Mouse (Mus musculus) left cerebral cortex, adult 18-20 months (tissue): ENCODE measurements around the gene Trip11. TPM values are rescaled to one million over a fixed set of nuclear protein-coding genes. Genes with fewer than 3 reads are reported as not detected.
"Not testable (repeated sequence)": the region's sequence is repeated elsewhere in the genome, so short reads cannot be mapped to it uniquely, and the experiment has no call there.

ENCODE experiments used
- DNase-seq, 2 experiments: peaks; one replicate each; pipeline ENCODE4 v3.0.0; 2021 to 2022; ENCODE audit warnings: low spot score in 2 of 2, mixed read lengths in 1 of 2
- long read RNA-seq, 2 experiments: library from polyadenylated mRNA; stranded (forward); transcript quantifications; one replicate each; pipeline ENCODE4 v2.0.0; 2021
- total RNA-seq, 2 experiments: library from RNA; stranded (reverse); gene quantifications; 2 replicates each; pipeline ENCODE4 v1.2.3; 2021

Trip11 gene
- total RNA-seq, result 10 to 100 TPM; 28.1 to 30.1 TPM
- long read RNA-seq, experiment 1, full-length matches to known transcripts, result 2 of 4 reads
- long read RNA-seq, experiment 1, partial matches to known transcripts, result 0 of 4 reads
- long read RNA-seq, experiment 1, other reads (novel, unspliced or antisense), result 2 of 4 reads
- long read RNA-seq, experiment 2, full-length matches to known transcripts, result 2 of 5 reads
- long read RNA-seq, experiment 2, partial matches to known transcripts, result 1 of 5 reads
- long read RNA-seq, experiment 2, other reads (novel, unspliced or antisense), result 2 of 5 reads

DNA sequence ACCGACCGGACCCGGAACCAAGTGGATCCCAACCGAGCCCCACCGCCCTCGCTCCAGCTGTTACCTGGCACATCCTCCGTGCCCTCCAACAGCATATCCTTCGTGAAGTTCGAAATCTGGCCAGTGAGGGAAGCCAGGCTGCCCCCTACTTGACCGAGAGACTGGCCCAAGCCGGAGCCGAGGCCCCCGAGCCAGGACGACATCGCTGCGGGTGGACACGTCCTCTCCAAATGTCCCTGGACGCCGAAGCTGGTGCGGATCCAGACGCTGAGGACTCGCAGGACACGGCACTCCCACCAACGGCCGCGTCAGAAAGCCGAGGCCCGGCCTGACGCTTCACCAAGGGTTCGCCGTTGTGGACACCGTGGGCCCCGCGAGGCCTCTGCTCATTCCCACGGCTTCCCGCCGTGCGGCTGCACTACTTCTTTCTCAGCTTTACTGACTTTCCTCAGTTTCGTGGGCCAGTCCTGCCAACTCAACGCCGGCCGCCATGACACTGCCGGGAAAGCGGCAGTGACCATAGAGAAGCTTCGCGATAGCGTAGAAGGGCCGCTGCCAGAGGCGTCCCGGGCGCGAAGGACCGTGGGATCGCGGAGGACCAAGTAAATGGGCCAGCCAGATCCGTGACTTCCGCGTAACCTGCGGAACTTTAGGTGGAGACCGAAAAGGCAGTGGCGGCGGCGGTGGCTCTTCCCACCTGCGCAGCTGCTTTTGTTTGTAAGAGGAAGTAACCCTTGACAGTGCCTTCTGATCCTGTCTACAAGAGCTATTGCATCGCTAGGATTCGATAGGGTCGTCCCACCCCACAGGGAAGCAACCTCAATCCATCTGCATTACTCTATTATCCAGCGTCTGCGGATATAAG is at the start of gene Trip11:
Gene Trip11 (minus strand): TSS at position 642 of the 865 bp plus-strand sequence.
- DNase-seq, result peak; percentile 93 to 94

DNA sequence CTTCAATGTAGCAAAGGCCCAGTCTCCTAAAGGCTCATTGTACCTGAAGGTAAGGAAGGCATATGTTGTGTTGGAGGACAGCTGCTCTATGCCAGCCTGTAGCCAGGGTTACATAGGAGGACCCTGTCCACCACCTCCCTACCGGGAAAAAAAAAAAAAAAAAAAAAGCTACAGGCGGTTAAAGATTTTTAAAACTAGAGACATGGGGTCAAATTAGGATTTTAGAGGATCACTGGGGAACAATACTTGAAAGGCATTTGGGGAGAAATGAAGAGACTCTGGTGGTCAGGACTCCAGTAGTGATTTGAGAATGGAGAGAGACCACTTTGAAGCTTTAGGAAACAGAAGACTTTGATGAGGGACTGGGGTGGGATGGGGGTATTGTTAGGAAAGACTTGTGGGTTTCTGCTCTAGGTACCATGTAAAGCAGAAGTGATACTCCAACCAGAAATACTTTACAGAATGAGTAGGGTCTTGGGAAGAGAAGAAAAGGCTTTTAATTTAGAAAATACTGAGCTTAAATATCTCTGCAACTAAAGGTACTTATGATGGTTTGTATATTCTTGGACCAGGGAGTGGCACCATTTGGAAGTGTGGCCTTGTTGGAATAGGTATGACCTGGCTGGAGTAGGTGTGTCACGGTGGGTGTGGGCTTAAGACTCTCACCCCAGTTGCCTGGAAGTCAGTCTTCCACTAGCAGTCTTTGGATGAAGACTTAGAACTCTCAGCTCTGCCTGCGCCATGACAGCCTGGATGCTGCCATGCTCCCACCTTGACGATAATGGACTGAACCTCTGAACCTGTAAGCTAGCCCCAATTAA is 46.1 kb upstream of the Trip11 start:
- DNase-seq, result not testable (repeated sequence)

DNA sequence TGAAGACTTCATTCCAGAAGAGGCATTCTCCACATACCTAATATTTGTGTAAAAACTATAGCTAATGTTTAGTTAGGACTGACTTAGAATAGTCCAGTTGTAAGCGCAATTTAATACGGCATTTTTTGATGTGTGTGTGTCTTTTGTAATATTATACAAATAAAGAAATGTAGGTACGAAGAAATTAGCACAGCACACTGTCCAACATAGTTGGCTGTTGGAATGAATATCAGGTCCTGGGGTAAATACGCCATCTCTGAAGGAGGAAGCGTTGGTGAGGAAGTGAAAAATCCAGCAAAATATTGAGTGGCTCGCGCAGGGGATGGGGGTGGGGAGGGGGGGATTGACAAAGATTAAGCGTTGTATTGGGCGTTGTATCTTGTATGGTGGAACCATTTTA is 45.5 kb upstream of the Trip11 start:
- no peak for DNase-seq

GRCm38 (mm10) chr12:101957942-101958544 is 45.0 kb upstream of the Trip11 start, which contains the start of gene Atxn3:
Gene Atxn3 (minus strand): TSS chr12:101958246.
- peak; percentile 98 for DNase-seq

DNA sequence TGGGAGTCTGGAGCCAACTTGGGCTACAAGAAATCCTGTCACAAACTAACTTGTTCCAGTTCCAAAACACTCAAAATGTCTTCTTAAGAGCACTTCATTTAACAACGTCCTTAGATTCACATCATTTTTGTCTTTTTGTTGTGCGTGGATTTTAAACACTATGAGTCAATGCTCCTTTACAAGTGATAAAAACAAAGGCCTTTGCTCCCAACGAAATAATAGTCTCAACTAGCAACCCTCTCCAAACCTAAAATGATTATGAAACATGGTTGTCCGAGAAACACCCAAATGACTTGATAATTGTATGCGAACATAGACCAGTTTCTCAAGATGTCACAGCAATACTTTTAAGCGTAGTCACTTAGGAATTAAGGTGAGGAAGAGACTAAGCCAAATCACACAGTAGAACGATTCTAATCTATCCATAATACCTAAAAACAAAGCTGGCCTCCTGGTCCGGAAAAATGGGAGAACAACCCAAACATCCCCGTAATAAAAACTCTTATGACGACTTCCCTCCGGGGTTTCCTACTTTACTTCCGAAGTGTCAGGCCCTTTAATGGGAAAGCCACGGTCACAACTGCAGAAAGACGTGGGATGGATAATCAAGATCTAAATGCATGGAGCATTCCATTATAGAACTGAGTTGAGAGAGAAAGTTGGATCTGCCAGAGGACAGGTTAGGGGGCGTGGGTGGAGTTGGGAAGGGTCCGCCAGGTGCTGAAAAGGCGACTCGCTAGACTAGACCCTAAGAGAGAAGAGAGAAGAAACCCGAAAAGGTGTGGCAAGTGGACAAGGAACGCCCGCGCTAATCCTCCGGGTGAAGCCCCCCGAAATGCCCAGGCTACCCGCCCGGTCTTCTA is 44.2 kb upstream of the Trip11 start:
- no peak for DNase-seq

DNA sequence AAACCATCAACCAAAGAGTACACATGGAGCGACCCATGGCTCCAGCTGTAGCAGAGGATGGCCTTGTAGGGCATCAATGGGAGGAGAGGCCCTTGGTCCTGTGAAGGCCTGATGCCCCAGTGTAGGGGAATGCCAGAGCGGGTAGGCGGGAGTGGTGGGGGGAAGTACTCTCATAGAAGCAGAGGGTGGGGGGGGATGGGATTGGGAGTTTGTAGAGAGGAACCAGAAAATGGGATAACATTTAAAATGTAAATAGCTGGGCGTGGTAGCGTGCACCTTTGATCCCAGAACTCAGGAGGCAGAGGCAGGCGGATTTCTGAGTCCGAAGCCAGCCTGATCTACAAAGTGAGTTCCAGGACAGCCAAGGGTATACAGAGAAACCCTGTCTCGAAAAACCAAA is 42.8 kb upstream of the Trip11 start:
- DNase-seq, result not testable (repeated sequence)

DNA sequence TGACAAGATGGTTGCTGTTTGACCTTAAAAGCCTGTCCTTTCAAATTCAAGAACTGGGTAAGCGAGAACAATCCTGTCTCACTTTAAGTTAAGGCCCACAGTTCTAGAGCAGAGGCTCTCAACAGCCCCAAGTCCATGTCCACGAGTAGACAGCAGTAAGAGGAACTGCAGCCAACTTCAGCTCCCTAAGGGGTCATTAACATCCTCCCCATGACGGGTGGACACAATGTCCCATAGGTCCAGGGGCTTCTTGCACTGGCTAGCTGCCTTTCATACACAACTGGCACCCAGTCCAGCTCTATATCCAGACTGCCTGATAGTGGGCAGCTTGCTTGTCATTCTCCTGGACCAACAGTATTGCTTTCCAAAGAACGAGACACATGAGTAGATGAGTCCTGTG is 35.7 kb upstream of the Trip11 start:
- DNase-seq, result no peak

DNA sequence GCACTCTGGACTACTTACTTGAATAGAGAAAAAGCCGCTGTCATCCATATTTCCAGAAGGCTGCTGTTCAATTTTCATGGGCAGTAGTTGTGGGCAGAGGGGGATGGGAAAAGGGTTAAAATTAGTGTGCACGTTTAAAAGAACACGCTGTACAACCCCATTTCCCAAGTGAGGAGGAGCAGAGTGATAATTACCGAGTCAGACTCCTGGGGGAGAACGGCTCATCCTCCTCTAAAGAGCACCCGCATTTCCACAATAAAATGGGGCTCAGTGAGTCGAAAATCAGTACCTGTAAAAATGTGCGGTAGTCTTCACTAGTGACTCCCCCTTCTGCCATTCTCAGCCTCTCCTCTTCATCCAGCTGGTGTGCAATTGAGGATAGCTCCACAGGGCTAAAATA is 34.9 kb upstream of the Trip11 start:
- peak in 1 of 2 experiments; percentile 18 for DNase-seq

GRCm38 (mm10) chr12:101937572-101937971 is 24.5 kb upstream of the Trip11 start:
- DNase-seq, result no peak

DNA sequence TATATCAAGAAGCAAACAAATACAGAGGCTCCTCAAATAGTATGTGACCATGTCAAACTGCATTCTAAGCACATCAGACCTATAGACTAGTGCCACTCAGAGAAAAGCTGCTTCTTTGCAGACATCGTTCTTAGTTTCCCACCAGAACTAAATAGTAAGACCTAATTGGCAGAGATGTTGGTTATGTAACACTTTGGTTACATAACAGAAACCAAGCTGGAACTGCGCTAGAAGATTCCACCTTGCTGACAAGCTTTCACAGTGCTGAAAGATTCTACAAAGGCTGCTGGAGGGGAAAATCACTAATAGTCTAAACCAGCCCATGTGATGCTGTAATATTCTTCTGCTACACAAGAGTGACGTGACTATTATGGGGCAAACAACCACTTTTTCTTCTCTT is 22.2 kb upstream of the Trip11 start:
- no peak for DNase-seq

DNA sequence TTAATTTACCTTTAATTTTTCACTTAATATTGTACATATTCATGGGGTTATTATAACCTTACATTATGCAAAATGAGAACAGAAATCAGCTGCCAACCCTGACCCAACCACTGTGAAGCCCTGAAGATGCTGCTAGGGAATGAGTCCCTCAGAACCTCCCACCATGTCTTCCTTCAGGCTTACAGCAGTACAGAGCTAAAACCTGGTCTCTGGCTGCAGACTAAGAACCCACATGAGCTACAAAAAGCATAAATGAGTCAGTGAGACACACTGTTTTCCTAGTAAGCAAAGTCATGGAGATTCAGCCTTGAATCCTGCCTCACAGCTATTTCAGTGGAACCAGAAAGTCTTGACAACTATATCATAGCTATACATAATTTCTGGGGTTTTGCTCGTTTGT is 15.4 kb upstream of the Trip11 start:
- DNase-seq, result no peak

DNA sequence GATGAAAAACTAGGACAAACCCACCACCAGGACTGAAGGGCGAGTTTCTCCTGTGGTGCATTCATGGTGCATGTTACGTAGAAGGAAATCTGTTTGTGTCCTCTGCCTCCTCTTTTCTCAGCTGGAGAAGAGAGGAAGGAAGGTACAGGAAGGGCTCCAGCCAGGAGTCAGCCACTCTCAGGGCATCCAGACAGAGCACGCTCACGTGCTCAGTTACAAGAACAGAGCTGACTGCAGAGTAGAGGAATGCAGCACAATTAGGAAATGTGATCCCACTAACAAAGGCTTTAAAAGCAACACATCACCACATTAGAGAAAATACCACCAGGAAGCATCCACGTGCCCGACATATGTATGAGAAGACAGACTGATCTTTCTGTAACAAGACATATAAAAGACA is 9.2 kb upstream of the Trip11 start:
- DNase-seq, result no peak

- no peak for DNase-seq
Measured at GRCm38 (mm10) chr12:101919847-101920246, 6.8 kb upstream of the Trip11 start.

DNA sequence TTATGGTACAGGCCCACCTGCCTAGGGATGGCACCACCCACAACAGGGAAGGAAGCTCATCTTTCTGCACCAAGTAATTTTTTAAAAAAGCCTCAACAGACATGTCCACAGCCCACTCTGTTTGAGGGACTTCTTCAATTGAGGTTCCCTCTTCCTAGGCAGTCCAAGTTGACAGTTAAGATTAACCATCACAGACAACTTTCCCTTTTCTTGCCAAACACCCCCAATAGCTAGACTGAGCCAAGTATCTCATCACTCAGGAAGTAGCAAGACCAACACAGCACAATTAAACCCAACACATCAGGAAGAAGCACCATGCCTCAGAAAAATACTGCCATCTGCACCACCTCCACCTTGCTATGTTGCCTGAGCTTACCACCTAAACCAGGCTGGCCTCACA is 4.1 kb upstream of the Trip11 start:
- peak in 1 of 2 experiments; percentile 7 for DNase-seq

GRCm38 (mm10) chr12:101911346-101911745 is 1.7 kb downstream of the Trip11 start:
- DNase-seq, result no peak

DNA sequence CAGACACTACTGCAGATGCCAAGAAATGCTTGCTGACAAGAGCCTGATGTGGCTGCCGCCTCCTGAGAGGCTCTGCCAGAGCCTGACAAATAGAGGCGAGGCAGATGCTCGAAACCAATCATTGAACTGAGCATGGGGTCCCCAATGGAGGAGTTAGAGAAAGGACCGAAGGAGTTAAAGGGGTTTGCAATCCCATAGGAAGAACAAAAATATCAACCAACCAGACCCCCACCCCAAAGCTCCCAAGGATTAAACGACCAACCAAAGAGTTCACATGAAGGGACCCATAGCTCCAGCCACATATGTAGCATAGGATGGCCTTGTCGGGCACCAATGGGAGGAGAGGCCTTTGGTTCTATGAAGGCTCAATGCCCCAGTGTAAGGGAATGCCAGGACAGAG is 2.7 kb downstream of the Trip11 start:
- no peak for DNase-seq

GRCm38 (mm10) chr12:101905817-101906216 is 7.2 kb downstream of the Trip11 start:
- DNase-seq, result no peak

DNA sequence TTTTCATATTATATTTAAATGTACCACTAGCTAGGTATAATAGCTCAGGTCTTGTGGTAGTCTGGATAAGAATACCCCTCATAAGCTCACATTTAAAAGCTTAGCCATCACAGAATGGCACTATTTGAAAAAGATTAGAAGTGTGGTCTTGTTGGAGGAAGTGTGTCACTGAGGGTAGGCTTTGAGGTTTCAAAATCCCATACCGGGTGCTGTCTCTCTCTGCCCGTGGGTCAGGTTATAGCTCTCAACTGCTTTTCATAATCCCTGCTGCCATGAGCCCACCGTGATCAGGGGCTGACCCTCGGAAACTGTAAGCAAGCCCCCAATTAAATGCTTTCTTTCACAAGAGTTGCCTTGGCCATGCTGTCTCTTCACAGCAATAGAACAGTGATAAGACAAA is 8.2 kb downstream of the Trip11 start:
- DNase-seq, result no peak

DNA sequence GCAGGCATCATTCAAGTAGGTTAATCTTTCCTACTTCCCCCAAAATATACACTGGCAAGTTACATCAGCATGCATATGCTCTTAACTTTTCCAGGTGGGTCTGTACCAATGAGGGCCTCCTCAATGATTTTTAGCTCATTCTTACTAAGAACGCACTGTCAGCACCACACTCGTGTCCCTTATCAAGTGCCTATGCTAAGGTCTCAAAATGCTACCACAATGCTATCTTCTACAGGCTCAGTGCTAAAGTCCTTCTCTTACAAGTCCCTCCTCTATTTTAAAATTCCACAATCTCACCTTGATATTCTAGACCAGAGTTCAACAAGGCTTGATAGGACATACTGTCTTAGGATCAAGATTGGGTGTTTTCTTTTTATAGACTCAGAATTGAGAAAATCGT is 8.9 kb downstream of the Trip11 start:
- no peak for DNase-seq

DNA sequence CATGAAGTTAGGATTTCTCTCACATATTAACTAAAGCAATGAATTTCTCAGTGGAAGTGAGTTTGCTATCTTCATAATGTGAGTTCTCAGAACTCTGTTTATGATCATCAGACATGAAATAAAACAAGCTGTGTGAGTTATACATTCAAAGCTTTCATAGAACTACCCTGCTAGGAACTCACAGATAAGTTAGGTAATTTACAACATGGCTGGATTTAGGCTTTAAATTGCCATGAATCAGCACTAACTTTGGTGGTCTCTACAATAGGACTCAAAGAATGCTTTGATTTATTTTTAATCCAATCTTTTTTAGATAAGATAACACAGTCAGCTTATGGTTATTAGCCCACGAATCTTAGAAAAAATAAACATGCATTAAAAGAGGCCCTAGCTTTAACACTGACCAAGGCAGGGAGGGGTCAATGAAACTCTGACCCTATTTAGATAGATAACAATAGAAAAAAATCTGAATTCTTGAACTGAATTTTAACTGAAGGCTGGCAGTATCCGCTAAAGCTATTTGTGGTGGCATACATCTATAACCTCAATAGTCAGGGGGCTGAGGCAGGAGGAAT is 13.3 kb downstream of the Trip11 start:
- no peak for DNase-seq
